Mouse (Mus musculus) bone marrow macrophage, adult 2 months (primary cell): ENCODE data around the gene Slc16a12. TPM values are rescaled to one million over a fixed set of nuclear protein-coding genes. Genes with fewer than 3 reads are reported as not detected.

Experiments used
- H3K27ac ChIP-seq: 2 replicates; pipeline ENCODE4 v1.5.1; 2012; ENCODE audit warnings: low read depth, low read length; ENCODE audit not compliant: insufficient read depth
- H3K4me1 ChIP-seq: 2 replicates; pipeline ENCODE4 v1.6.1; 2012; ENCODE audit warnings: low read length; ENCODE audit not compliant: control insufficient read depth, insufficient read depth
- H3K4me3 ChIP-seq: 2 replicates; pipeline ENCODE4 v1.5.1; 2012; ENCODE audit warnings: mild to moderate bottlenecking, low read length, moderate library complexity; ENCODE audit not compliant: insufficient read depth
- CTCF ChIP-seq: IDR thresholded peaks from 2 replicates; pipeline ENCODE4 v1.5.1; 2012; ENCODE audit warnings: low read depth, mild to moderate bottlenecking, low read length, moderate library complexity
- POLR2A ChIP-seq: IDR thresholded peaks from 2 replicates; pipeline ENCODE4 v1.6.1; 2012; ENCODE audit warnings: mild to moderate bottlenecking, low read depth, low read length, borderline replicate concordance
- polyA plus RNA-seq: library from polyadenylated mRNA; stranded (reverse); fragments of >200 nt; gene quantifications from 2 replicates; pipeline ENCODE4 v1.2.4, GENCODE M21; 2012; ENCODE audit not compliant: missing spikeins, insufficient read depth, insufficient read length

Gene Slc16a12
- polyA plus RNA-seq, 1 experiment = not detected

- Histone ChIP-seq H3K4me1 (no peaks in the 10 kb centered on the region), H3K27ac (no peak overlapping the region), H3K4me3 (no peak overlapping the region)
- TF ChIP-seq POLR2A (no peak), CTCF (no peak)
Observed at GRCm38 (mm10) chr19:34623781-34624180, 123.3 kb downstream of the Slc16a12 start.

GRCm38 (mm10) chr19:34620871-34621270 lies 126.2 kb downstream of the Slc16a12 start:
- Histone ChIP-seq H3K4me1 (no peaks in the 10 kb centered on the region), H3K27ac (no peak overlapping the region), H3K4me3 (no peak overlapping the region)
- TF ChIP-seq CTCF (no peak), POLR2A (no peak)

Other genes starting within 250 kb of the Slc16a12 start
- gene Lipa, start 219.8 kb downstream of the Slc16a12 start, polyA plus RNA-seq = 991 and 1,052 TPM in 2 replicates
- gene Ifit2, start 196.6 kb downstream of the Slc16a12 start, polyA plus RNA-seq = 42.7 and 46.3 TPM in 2 replicates
- gene Ifit3, start 163.8 kb downstream of the Slc16a12 start, polyA plus RNA-seq = 129 and 136 TPM in 2 replicates
- gene Ifit1bl1, start 145.3 kb downstream of the Slc16a12 start, polyA plus RNA-seq = 3.0 and 4.2 TPM in 2 replicates
- gene Ifit3b, start 139.3 kb downstream of the Slc16a12 start, polyA plus RNA-seq = 21.1 and 25.0 TPM in 2 replicates
- 0.25 and 0.33 TPM in 2 replicates for gene Ifit1bl2, start 106.5 kb downstream of the Slc16a12 start, polyA plus RNA-seq
- gene Ifit1, start 106.4 kb downstream of the Slc16a12 start, polyA plus RNA-seq = 46.3 and 50.4 TPM in 2 replicates
- 4.8 and 5.2 TPM in 2 replicates for gene Pank1, start 132.2 kb upstream of the Slc16a12 start, polyA plus RNA-seq
- 30.3 and 39.2 TPM in 2 replicates for gene Kif20b, start 175.1 kb upstream of the Slc16a12 start, polyA plus RNA-seq